Mouse (Mus musculus) lung, postnatal 36 days (tissue): ENCODE data around the gene Farp2.

Experiments
- DNase-seq: peaks from one replicate; pipeline ENCODE4 v3.0.0; 2022; ENCODE audit warnings: mixed read lengths

The Farp2 gene

DNA sequence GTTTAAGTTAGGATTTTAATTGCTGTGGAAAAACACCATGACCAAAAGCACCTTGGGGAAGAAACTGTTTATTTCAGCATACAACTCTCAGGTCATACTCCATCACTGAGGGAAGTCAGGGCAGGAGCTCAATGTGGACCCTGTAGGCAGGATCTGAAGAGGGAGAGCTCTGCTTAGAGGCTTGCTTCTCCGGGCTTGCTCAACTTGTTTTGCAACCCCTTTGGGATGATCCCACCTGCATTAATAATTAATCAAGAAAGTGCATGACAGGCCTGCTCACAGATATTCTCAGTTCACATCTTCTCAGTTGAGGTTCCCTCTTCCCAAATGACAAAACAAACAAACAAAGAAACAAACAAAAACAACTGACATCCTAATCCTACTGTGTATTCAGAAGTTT is 51.8 kb downstream of the Farp2 start:
- no peak for DNase-seq

DNA sequence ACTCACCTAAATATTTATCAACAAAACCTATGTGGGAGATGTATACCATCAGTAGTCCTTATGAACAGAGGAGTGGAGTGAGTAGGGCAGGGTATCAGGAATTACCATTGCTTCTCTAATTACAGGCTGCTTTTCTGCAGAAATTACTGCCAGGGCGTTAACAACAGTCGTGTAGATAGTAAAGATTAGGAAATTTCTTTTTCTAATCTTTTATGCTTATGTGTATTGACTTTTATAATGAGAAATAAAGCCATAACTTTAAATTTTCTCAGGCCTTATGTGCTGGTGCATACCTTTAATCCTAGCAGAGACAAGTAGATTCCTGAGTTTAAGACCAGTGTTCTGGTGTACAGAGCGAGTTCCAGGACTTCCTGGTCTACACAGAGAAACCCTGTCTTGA is 52.9 kb downstream of the Farp2 start:
- no peak for DNase-seq

DNA sequence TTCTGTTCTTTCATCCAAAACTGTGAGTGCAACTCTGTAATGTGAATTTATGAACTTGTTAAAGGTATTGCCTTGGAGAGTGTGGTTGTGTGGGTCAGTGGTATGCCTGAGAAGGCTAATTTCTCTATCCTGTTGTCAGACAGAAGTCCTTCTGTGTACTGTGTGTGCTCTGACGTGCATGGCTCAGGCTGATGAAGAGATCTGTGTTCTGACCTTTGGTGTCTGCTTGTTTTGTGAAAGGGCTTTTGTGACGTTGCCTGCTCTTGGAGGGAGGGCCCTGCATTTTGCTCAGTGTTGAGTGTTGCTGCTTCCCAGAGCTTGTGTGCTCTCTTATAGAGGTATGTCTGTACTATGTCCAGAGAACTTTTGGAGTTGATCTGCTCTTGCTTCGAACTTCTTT is 55.1 kb downstream of the Farp2 start:
- no peak for DNase-seq

DNA sequence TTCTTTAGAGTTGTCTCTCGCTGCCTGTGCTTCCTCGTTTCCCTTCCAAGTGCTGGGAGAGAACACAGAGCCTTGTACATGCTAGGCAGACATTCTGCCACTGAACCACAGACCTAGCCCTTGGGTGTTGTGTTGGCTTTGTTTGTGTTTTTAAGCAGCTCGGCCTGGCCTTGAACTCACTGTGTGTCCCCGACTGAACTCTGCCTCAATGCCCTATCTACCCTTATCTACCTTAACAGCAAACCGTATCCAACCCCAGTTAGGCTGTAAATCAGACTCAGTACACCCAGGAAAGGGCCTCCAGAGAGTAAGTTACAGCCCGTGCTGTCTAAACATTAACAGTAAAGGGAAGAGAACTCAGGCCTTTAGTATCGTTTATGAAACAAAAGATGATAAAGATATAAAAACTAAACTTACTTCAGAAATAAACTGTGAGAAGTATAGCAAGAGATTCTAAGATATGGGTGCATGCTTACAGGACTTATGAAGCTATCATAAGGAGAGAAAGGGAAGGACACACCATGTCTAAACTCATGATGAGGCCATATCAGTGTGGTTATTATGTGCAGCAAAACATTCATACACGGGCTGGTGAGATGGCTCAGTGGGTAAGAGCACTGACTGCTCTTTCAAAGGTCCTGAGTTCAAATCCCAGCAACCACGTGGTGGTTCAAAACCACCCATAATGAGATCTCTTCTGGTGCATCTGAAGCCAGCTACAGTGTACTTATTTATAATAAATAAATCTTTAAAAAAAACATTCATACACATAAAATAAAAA is 56.0 kb downstream of the Farp2 start:
- DNase-seq: no peak

DNA sequence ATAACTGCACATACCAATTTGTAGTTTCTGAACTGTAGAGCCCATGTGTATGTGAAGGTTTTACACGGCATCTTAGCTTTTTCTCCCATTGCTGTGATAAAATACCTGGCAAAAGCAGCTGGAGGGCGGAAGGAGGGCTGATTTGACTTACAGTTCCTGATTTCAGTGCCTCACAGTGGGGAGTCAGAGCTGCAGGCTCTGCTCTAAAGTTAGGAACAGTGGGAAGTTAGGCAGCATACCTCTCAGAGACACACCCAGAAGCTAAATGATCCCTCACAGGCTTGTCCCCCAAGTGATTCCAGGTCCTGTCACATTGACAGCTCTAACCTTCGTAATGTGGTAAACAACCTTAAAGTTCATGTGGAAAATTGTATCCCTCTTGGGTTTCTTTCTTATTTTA is 65.2 kb downstream of the Farp2 start:
- no peak for DNase-seq

DNA sequence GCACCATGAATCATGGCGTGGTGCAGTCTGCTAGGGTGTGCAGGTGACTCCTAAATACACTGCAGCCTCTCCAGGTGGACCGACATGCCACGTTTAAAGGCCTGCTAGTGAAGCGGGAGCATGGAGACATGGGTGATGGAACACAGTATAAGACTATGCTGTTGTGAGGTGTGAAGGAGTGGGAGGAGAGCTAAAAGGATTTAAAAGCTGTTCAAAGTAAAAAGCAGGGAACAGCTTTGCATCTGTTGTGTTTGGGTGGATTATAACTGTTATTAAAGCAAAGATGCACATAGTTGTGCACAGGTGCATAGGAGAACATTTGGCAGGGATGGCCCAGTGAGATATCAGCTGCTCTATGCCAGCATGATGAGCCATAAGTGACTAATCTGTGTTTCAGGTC is 66.0 kb downstream of the Farp2 start:
- no peak for DNase-seq

DNA sequence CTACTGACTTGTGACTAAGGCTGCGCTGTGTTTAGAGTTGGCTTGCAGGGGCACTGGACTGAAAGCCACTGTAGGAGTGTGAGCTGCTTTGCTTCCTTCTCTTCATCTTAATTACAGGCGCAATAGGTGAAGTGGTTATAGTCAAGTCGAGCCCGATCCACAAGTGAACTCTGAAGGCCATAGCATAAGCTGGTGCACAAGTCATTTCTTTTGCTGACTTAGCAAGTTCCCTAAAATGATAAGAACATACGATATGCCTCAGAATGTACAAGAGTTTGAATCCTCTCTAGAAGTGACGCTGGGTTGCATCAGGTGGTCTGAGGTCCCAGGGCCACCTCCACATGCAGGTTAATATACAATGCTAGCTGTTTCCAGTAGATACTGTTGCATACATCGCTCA is 69.7 kb downstream of the Farp2 start:
- DNase-seq: no peak

DNA sequence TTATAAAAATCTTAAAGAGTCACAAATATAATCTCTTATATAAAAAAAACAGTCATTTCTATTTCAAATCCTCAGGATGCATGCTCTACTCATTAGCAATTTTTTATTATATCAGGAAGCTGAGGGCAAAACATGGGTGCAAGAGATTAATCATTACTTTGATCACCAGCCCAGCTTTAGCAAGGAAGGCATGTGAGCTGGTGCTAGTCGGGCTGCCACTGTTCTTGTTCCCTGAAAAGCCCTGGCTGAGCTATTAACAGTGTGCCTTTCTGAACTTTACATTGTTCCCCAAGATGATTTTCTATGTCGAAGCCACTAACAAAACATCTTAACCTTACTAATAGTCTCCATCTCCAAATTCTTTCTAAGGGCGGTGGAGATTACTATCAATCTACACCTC is 76.5 kb downstream of the Farp2 start:
- no peak for DNase-seq

DNA sequence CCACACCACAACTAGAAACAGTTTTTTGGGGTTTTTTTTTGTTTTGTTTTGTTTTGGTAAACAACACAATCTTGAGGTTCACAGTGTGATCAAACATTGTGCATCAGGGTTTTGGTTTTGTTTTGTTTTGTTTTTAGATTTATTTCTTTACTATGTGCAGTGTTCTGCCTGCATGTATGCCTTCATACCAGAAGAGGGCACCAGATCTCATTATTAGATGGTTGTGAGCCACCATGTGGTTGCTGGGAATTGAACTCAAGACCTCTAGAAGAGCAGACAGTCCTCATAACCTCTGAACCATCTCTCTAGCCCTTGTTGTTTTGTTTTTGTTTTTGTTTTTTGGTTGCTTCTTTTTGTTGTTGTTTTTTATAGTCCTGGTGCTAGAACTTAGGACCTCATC is 82.1 kb downstream of the Farp2 start:
- DNase-seq: no peak

DNA sequence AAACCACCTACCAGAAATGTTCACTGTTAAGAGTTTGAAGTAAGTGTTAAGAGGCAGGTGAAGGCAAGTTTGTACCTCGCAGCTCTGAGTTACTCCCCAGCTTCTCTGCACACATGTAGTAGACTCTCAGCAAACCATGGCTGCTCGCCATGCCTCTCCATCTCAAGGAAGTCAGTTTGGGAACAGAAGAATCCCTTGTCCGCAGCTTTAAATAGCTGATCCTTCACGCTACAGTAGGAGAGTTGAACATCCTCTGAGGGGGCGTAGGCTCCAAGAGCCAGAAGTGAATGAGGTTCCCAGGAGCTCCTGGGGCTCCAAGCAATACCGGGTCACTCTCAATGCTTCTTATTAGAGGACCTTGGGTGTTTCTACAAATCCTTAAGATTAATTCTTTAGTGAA is 84.0 kb downstream of the Farp2 start:
- DNase-seq: no peak

DNA sequence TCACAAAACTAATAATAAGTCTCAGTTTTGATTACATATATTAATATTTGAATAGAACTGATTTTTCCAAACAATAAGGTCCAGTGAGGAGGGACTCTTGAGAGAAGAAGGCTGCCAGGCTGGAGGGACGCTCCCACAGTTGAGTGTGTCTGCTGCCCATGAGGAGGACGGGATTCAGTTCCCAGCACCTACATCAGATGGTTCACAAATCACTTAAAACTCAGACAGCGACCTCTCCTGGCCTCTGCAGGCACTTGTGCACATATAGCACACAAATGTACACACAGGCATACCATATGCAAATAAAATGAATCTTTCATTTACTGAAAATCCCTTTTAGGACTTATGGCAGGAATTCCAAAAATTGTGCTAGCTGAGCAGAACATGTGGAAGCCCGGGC is 91.0 kb downstream of the Farp2 start:
- no peak for DNase-seq

DNA sequence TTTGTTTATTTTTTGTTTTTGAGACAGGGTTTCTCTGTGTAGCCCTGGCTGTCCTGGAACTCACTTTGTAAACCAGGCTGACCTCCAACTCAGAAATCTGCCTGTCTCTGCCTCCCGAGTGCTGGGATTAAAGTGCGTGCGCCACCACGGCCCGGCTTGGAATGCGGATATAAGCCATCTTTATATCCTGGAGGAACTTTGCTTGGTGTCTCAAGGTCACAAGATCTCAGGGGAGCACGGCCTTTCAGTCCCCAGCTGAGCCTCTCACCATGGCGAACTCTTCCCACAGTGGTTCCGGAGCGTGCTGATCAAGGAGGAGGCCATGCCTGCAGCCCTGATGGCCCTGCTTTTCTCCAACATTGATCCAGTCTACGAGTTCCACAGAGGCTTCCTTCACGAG is 92.0 kb downstream of the Farp2 start:
- DNase-seq: no peak

DNA sequence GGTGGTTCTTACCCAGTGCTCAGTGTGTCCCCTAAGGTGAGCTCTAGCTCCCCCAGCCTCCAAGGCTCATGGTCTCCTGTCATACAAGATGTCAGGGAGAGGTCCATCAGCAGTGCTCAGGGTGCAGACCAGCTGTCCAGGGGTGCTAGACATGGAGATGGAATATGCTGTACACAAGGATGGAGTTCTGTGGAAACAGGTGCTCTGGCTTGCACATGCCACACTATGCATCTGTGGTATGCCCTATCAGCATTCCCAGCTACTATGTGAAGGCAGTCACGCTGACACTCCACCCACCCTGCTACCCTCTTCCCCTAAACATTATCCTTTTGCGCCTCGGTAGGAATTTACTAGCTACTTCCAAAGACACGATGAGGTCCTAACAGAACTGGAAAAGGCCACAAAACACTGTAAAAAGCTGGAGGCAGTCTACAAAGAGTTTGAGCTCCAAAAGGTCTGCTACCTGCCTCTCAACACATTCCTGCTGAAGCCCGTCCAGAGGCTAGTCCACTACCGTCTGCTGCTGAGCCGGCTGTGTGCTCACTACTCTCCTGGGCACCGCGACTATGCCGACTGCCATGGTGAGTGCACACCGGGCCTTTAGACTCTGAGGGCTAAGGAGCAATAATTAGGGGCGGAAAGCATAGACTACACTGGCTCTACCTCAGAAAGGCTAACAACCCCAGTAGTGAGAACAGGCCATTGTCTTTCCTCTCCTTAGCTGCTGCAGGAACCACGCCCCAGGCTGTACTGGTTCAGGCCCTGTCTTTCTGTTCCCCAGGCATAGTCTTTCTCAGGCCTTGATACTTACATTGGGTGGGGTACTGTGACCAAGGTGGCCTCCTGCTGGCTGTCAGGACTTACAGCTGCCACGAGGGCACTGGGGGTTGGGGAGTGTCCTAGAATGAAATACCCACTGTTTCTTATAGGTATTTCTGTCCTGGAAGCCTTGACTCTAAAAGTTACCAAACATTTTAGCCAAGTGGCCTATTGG is 95.5 kb downstream of the Farp2 start:
- no peak for DNase-seq

DNA sequence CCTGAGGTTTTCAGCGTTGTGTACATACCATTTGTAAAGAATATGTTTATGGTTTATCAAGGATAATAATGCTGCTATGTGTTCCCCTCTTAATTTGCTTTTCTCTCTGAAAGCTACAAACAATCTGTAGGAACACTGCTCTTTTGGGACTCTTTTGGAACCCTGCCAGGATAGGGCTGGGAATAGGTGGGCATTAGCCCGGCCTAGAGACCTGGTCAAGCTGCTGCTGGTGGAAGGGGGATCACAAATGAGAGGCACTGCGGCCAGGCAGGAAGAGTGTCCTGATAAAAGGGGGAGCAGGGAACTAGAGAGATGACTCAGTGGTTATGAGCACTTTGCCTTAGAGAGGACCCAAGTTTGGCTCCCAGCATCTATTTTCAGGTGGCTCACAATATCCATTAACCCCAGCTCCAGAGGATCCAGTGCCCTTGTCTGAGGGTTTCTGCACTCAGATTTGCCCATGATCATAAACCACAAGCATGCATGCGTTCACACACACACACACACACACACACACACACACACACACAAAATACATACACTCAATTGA is 96.9 kb downstream of the Farp2 start:
- DNase-seq: no peak

DNA sequence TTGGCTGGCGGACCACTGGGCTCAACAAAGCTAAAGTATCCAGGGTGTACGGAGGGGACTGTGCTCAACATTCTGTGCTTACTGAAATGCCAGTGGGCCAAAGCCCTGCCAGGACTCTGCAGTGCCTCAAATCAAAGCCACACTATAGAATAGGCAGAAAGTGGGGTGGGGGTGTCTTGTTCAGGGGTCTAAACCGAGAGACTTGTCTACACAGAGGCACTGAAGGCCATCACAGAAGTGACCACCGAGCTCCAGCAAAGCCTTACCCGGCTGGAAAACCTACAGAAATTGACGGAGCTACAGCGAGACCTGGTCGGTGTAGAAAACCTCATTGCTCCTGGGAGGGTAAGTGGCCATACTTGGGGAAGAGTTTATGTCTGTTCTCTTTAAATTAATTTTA is 97.9 kb downstream of the Farp2 start:
- no peak for DNase-seq

DNA sequence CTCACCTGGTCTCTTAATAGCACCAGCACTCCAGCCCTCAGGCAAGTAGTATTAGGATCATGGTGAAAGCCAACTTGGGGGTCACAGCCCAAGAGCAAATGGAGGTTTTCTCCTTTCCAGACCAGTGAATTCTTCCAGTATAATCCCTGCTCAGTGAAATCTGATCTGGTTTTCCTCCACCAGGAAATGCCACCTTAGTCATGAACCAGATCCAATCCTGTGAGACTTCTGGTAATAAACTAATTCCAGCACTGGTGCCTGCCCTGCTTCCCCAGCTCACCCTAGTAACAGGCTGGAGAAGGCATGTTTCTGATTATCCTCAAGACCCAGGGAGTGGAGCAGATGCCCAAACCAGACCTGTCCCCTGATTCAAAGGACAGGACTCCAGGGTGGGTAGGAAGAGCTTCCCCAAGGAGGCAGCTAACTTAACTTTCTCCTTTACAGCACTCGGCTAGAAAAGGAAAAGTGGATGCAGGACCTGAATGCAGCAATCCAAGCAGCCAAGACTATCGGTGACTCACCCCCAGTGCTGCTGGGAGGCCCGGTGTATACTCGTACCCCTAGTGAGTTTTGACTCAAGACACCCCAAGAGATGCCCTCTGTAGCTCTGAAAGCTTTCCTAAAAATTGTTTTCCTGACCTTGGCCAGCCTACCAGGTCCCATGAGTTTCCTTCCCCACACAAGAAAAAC is 106.3 kb downstream of the Farp2 start:
- DNase-seq: no peak

DNA sequence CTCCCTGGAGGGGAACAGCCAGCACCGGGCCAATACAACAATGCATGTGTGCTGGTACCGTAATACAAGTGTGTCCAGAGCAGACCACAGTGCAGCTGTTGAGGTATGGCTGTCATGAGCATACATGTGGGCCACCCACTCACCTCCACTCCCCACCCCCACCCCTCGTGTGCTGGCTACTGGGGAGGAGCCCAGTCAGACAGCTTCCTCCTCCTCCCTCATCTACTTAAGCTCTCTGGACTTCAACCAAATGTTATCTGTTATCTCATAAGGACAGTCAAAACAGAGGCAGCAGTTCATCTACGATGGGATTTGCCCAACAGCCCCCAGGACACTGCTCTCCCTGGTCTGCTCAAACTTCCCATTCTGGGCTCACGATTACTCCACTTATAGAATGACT is 107.1 kb downstream of the Farp2 start:
- no peak for DNase-seq

DNA sequence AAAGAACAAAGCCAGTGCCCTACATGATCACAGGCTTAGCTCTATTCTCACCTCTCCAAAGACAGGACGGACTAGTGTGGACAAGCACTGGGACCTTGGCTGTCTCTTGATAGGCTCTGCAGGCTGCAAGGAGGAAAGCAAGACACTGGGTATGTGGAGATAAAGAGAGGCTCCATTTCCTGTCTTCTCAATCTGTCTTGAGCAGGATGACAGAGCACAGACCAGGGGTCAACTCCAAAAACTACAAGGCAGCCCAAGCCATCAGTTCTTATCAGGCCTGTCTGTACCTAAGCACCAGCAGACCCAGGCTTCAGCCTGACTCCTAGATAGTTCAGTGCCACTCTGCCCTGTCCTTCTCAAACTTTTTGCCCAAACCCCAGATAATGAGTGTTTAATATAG is 112.6 kb downstream of the Farp2 start:
- DNase-seq: no peak

DNA sequence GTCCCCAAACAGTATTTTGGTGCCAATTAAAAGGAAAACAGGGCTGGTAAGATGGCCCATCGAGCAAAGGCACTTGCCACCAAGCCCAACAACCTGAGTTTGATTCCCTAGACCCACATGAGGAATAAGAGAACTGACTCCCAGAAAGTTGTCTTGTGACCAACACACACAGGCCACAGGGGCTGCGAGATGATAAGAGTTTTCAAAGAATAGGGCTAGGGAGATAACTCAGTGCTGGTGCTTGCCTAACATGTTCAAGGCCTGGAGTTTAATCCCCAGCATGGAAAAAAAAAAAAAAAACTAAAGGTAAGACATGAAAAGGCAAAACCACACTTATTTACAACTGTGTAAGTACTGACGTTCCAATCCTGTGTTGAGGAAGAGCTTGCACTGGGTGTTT is 118.9 kb downstream of the Farp2 start:
- DNase-seq: no peak

DNA sequence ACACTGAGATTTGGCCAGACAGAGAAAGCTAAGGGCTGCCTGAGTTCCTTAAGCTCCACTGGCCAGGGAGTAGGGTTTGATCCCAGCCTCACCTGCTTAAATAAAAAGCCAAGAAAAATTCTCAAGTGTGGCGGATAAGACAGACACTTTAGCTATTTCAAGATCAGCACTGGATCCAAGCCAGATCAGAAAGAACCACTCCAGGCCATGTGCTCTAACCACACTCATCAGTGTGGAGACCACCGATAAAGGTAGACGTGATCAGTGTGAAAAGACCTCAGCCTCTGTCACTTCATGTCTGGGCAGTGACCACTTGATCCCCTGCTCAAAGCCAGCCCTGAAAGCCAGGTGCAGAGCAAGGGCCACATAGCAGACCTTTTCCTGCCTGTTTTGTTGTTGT is 120.8 kb downstream of the Farp2 start:
- DNase-seq: no peak

DNA sequence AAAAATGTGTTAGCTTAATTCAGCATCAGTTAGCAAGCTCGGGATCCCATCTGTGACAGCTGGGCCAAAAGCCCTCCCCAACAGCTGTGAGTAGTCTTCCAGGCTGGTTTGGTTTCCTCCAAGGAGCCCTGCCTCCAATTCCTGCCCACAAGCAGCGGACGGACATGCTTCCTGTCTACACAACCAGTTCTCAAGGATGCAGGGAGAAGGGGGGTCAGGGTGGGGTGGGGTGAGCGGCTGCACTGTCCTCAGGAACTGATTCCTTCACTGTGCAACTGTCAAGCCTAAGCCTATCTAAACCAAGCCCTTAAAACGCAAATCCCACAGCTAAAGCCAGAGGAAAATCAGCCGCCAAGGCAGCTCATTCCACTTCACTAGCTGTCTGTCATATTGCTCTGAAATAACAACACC is 122.6 kb downstream of the Farp2 start:
- DNase-seq: peak; percentile 77

DNA sequence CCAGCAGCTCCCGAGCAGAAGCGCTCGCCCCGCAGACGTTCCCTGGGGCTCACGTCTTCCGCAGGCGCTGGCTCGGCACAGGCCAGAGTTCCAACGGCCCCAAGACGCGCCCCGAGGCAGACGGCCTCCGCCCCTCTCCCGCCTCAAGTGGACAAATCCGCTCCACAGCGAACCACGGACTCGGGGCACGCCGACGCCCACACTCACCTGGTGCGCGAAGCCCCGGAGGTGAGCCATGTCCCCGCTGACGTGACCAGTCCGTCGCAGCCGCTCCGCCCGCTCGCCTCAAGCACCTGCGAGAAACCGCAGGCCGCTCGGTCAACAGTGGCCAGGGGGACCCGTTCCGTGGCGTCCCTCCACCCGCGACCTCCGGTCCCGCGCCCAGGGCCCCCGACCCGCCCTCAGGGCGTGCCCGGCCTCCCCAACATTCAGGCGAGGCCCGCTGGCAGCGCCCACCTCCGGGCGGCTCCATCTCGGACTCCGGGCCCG is 123.3 kb downstream of the Farp2 start:
- DNase-seq: peak; percentile 72

DNA sequence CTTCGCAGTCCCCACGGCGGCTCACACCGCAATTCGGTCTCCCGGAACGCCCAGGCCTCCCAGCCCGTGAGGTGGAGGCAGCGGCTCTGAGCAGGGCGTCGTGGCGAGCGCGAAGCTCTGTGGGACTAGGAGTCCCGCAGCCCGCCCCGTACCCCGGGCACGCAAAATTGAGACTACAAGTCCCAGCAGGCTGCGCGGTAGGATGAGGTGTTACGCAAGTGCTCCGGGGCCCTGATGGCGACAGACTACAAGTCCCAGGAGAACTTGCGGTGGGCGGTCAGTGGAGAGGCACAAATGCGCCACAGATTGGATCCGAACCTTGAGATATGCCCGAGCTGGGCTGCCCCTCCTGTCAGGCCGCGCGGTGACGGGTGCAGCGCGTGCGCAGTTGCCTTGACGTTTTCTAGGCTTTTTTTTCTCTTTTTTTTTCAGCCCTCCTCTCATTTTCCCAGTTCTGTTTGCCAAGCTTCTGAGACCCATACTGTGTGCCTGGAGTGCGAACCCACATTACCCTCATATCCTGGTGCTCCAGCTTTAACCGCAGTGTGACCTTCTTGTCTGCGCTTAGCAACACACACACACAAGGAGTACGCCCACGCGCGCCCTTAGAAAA is 123.8 kb downstream of the Farp2 start:
- peak; percentile 100 for DNase-seq
